Mouse (Mus musculus) Patski (cell line): ENCODE results near the gene Olfr1418. TPM values are rescaled to one million over a fixed set of nuclear protein-coding genes. Genes with fewer than 3 reads are reported as not detected.

Source experiments
- ATAC-seq: fragments of 100-300 bp; one replicate; pipeline ENCODE4 v1.8.0; 2021
- CTCF ChIA-PET: fragments of 350-600 bp; sonication (Branson Sonifier 250); formaldehyde crosslinking; loops from one replicate; lab custom pipeline; 2022; ENCODE audit warnings: inconsistent platforms; lab: Charles Lee
- POLR2A ChIA-PET: fragments of 350-600 bp; sonication (Branson Sonifier 250); formaldehyde crosslinking; loops from one replicate; lab custom pipeline; 2022; ENCODE audit warnings: antibody characterized with exemption, inconsistent platforms; lab: Charles Lee
- DNase-seq: peaks from one replicate; pipeline ENCODE4 v3.0.0-alpha.2; 2011; ENCODE audit warnings: low read depth, low spot score
- H3K27me3 ChIP-seq: fragments of 371-371 bp; one replicate; pipeline ENCODE4 v1.5.1; 2021
- CTCF ChIP-seq: fragments of 100-300 bp; IDR thresholded peaks from one replicate; pipeline ENCODE4 v1.5.1; 2021
- in situ Hi-C: fragments of 300-500 bp; cut with MboI; formaldehyde crosslinking; loops from 3 replicates; pipeline ENCODE4 v1.11.1; 2018; ENCODE audit warnings: low pct_unique_long_range_greater_than_20kb, mixed read lengths
- polyA plus RNA-seq: library from polyadenylated mRNA; unstranded; gene quantifications from one replicate; pipeline ENCODE4 v1.2.3, GENCODE M21; 2021

Gene Olfr1418
- polyA plus RNA-seq, 1 experiment from 2014 or later = 0.33 TPM

DNA sequence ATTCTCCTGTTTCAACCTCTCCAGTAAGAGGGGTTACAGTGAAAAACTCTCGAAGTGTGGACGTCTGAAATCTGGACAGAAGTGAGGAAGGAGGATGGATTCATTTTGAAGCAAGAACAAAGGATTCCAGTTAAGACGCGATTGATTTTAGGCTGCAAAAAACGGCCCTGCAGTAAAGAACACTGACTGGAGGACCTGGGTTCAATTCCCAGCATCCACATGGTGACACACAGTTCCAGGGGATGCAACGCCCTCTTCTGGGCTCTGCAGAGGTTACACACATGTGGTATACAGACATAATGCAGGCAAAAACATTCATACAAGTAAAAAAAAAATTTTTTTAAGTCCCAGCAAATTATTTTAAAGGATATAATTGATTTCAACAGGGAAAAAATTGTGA, 40.7 kb downstream of the Olfr1418 start:
- ATAC-seq (no peak), DNase-seq (no peak)
- CTCF ChIA-PET = interaction anchor here (0.9 to 4.7 kb wide), 15 partner anchors 10 to 218 kb away, joined by 3 to 24 read pairs (median 4); partner anchors contain the start of gene Mrpl16
- POLR2A ChIA-PET = interaction anchor here (0.8 kb wide), 2 partner anchors 17 to 93 kb away, joined by 3 read pairs; no protein-coding TSS in a partner anchor
- peak; percentile 37 for TF ChIP-seq CTCF
- in situ Hi-C loops = no loop called here
- H3K27me3 ChIP-seq = no peaks in the 10 kb centered on the region

- TF ChIP-seq CTCF = peak; percentile 75
- in situ Hi-C loops = loop anchor here (5.0 kb wide), 1 partner anchor 193 kb away; no protein-coding TSS in a partner anchor
- no peaks in the 10 kb centered on the region for H3K27me3 ChIP-seq
- DNase-seq = no peak
- ChIA-PET POLR2A (interaction anchor here (0.8 kb wide), 1 partner anchor 94 kb away, joined by 3 read pairs; no protein-coding TSS in a partner anchor), CTCF (interaction anchor here (0.9 to 4.7 kb wide), 13 partner anchors 10 to 218 kb away, joined by 3 to 24 read pairs (median 4); partner anchors contain the start of gene Mrpl16)
- no peak for ATAC-seq
These were observed 41.1 kb downstream of the Olfr1418 start for GRCm38 (mm10) chr19:11819800-11820199.

GRCm38 (mm10) chr19:11819143-11819700, 41.6 kb downstream of the Olfr1418 start, which contains the start of gene Stx3:
TSS of gene Stx3 (minus strand) at chr19:11819403.
- CTCF ChIA-PET = interaction anchor here (0.7 to 4.7 kb wide), 11 partner anchors 9 to 217 kb away, joined by 3 to 24 read pairs (median 5); partner anchors contain the start of gene Mrpl16
- TF ChIP-seq CTCF = no peak
- peak; percentile 9 for ATAC-seq
- in situ Hi-C loops = loop anchor here (5.0 kb wide), 1 partner anchor 193 kb away; no protein-coding TSS in a partner anchor
- POLR2A ChIA-PET = interaction anchor here (0.7 to 1.4 kb wide), 3 partner anchors 20 to 153 kb away, joined by 3 to 4 read pairs (median 3); no protein-coding TSS in a partner anchor
- no peak for DNase-seq
- H3K27me3 ChIP-seq = no peaks in the 10 kb centered on the region

- ATAC-seq (peak; percentile 87), DNase-seq (no peak)
- CTCF ChIA-PET = interaction anchor here (0.7 to 4.7 kb wide), 6 partner anchors 9 to 205 kb away, joined by 3 to 24 read pairs (median 10); partner anchors contain the start of gene Mrpl16
- no peaks in the 10 kb centered on the region for H3K27me3 ChIP-seq
- in situ Hi-C loops = loop anchor here (5.0 kb wide), 1 partner anchor 194 kb away; no protein-coding TSS in a partner anchor
- no peak for TF ChIP-seq CTCF
- POLR2A ChIA-PET = interaction anchor here (0.7 to 1.4 kb wide), 5 partner anchors 10 to 154 kb away, joined by 3 to 4 read pairs (median 3); no protein-coding TSS in a partner anchor
These were observed 42.4 kb downstream of the Olfr1418 start for GRCm38 (mm10) chr19:11818199-11819142.

GRCm38 (mm10) chr19:11817586-11817985, 43.3 kb downstream of the Olfr1418 start:
- TF ChIP-seq CTCF = no peak
- DNase-seq = no peak
- CTCF ChIA-PET = interaction anchor here (1.2 to 4.7 kb wide), 5 partner anchors 10 to 49 kb away, joined by 3 to 24 read pairs (median 16); partner anchors contain the start of gene Mrpl16
- ATAC-seq = no peak
- POLR2A ChIA-PET = interaction anchor here (1.1 to 1.4 kb wide), 2 partner anchors 9 to 39 kb away, joined by 3 to 4 read pairs; no protein-coding TSS in a partner anchor
- H3K27me3 ChIP-seq = no peaks in the 10 kb centered on the region
- in situ Hi-C loops = loop anchor here (5.0 kb wide), 1 partner anchor 195 kb away; no protein-coding TSS in a partner anchor

DNA sequence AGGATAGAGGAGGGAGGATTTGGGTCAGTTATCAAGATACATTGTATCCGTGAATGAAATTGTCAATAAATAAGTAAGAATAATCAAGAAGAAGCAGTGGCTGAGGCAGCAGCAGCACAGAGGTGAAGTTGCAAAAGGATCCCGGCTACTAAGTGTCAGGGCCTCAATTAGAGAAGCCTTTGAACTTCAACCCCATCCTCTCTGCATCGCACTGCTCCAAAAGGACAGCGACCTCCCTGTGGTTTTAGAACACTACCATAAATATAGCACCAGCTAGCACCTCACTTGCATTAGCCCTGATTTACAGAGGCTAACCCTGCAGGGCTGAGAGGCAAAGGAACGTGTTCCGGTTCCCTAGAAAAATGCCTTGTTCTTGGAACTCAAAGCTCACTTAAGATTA, 44.2 kb downstream of the Olfr1418 start:
- no peak for ATAC-seq
- POLR2A ChIA-PET = interaction anchor here (0.7 kb wide), 1 partner anchor 997 kb away, joined by 3 read pairs; no protein-coding TSS in a partner anchor
- in situ Hi-C loops = loop anchor here (5.0 kb wide), 1 partner anchor 196 kb away; no protein-coding TSS in a partner anchor
- no peak for TF ChIP-seq CTCF
- CTCF ChIA-PET = interaction anchor here (0.8 to 4.7 kb wide), 4 partner anchors 9 to 158 kb away, joined by 3 to 24 read pairs (median 10); no protein-coding TSS in a partner anchor
- no peak for DNase-seq
- H3K27me3 ChIP-seq = no peaks in the 10 kb centered on the region

GRCm38 (mm10) chr19:11814742-11815333, 46.0 kb downstream of the Olfr1418 start:
- no peaks in the 10 kb centered on the region for H3K27me3 ChIP-seq
- CTCF ChIA-PET = interaction anchor here (1.5 kb wide), 1 partner anchor 8 kb away, joined by 3 read pairs; no protein-coding TSS in a partner anchor
- no peak for TF ChIP-seq CTCF
- ATAC-seq = no peak
- no peak for DNase-seq
- POLR2A ChIA-PET = interaction anchor here (1.2 kb wide), 1 partner anchor 197 kb away, joined by 3 read pairs; no protein-coding TSS in a partner anchor
- in situ Hi-C loops = loop anchor here (5.0 kb wide), 1 partner anchor 197 kb away; no protein-coding TSS in a partner anchor

DNA sequence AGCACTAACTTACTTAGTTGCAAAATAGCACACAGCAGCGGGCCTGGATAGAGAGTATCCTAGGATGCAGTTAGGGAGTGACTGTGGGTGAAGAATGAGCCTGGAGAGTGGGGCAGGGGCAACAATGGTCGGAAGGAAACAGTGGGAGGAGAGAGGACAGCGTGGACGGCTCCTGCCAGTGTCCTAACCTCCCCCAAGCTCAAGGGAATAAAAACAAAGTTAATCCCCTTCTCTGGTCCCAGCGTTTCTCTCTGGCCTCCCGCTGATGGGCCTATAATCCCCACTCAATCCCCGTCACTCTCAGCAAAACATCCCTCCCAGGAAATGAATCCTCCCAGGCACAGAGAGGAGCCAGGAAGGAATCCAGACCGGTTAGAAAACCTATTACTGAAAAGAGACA, 47.2 kb downstream of the Olfr1418 start:
- no peak for ATAC-seq
- ChIA-PET CTCF (no interaction called here), POLR2A (interaction anchor here (0.7 to 1.2 kb wide), 2 partner anchors 195 to 198 kb away, joined by 3 read pairs; no protein-coding TSS in a partner anchor)
- no peak for DNase-seq
- TF ChIP-seq CTCF = no peak
- H3K27me3 ChIP-seq = no peaks in the 10 kb centered on the region
- in situ Hi-C loops = no loop called here

DNA sequence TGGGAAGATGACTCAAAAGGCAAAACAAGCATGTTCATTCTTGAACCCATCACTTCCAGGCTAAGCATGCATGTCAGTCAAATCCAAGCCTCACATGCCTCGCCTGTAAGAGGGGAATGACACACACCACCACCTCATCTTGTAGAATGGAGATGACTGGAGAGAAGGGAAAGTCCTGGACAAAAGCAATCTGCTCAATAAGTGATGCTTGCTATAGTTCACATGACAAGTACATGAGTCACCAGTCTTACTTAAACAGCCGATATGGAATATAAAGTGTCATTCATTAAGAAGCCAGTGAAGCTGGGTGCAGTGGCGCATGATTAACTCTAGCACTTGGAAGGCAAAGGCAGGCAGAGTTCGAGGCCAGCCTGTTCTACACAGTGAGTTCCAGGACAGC, 47.7 kb downstream of the Olfr1418 start:
- no peak for TF ChIP-seq CTCF
- ATAC-seq (peak; percentile 31), DNase-seq (no peak)
- H3K27me3 ChIP-seq = no peaks in the 10 kb centered on the region
- ChIA-PET CTCF (no interaction called here), POLR2A (no interaction called here)
- in situ Hi-C loops = no loop called here
